Mouse (Mus musculus) embryonic facial prominence, embryonic 11.5 days (tissue): ENCODE measurements around the gene Rfx3. TPM values are rescaled to one million over a fixed set of nuclear protein-coding genes. Genes with fewer than 3 reads are reported as not detected.

Source experiments
- ATAC-seq: fragments of 200-750 bp; cut with Nextera tagmentation; replicated peaks from 2 replicates; pipeline ENCODE4 v1.8.0; 2017; ENCODE audit warnings: low read depth; ENCODE audit not compliant: insufficient number of reproducible peaks, low FRiP score, low TSS enrichment
- DNase-seq: peaks from one replicate; pipeline ENCODE4 v3.0.0-alpha.2; 2015; ENCODE audit warnings: low spot score
- H3K27ac ChIP-seq: fragments of 300-500 bp; sonication (generic); replicated peaks from 2 replicates; pipeline ENCODE4 v1.5.1; 2014; ENCODE audit warnings: mild to moderate bottlenecking, low read depth, low read length, control low read depth
- H3K27me3 ChIP-seq: fragments of 300-500 bp; sonication (generic); 2 replicates; pipeline ENCODE4 v1.6.1; 2014; ENCODE audit warnings: mild to moderate bottlenecking, low read length, moderate library complexity, mixed read lengths; ENCODE audit not compliant: control insufficient read depth, insufficient read depth
- H3K36me3 ChIP-seq: fragments of 300-500 bp; sonication (generic); replicated peaks from 2 replicates; pipeline ENCODE4 v1.6.1; 2014; ENCODE audit warnings: low read depth, mild to moderate bottlenecking, low read length, moderate library complexity, mixed read lengths; ENCODE audit not compliant: control insufficient read depth, insufficient read depth
- H3K4me1 ChIP-seq: fragments of 300-500 bp; sonication (generic); 2 replicates; pipeline ENCODE4 v1.6.1; 2014; ENCODE audit warnings: low read length, mixed read lengths; ENCODE audit not compliant: control insufficient read depth, insufficient read depth
- H3K4me2 ChIP-seq: fragments of 300-500 bp; sonication (generic); 2 replicates; pipeline ENCODE4 v1.6.1; 2014; ENCODE audit warnings: low read depth, mild to moderate bottlenecking, control low read depth, low read length, moderate library complexity
- H3K4me3 ChIP-seq: fragments of 300-500 bp; sonication (generic); 2 replicates; pipeline ENCODE4 v1.5.1; 2014; ENCODE audit warnings: low read depth, low read length, control low read depth
- H3K9ac ChIP-seq: fragments of 300-500 bp; sonication (generic); replicated peaks from 2 replicates; pipeline ENCODE4 v1.6.1; 2014; ENCODE audit warnings: mild to moderate bottlenecking, control low read depth, low read length
- H3K9me3 ChIP-seq: fragments of 300-500 bp; sonication (generic); replicated peaks from 2 replicates; pipeline ENCODE4 v1.6.1; 2016; ENCODE audit warnings: mild to moderate bottlenecking, low read length, inconsistent platforms, mixed read lengths; ENCODE audit not compliant: control insufficient read depth
- WGBS: fragments of 180-500 bp; shearing (Covaris S2); extraction: QIAGEN DNeasy Blood & Tissue Kit; methylation state at CpG from one replicate; pipeline ENCODE4 v1.1.7; 2014; 5-methylcytosine and 5-hydroxymethylcytosine counted together
- polyA plus RNA-seq: library from polyadenylated mRNA; unstranded; fragments of >200 nt; fragmentation: Nextera tagmentation; extraction: Ambion mirVana; gene quantifications from 2 replicates; pipeline ENCODE4 v1.2.1, GENCODE M21; 2014

The Rfx3 gene
- polyA plus RNA-seq, 1 experiment from 2014 or later = 16.6 TPM

GRCm38 (mm10) chr19:27770716-27771265 lies 240.2 kb downstream of the Rfx3 start:
- no peaks in the 10 kb centered on the region for H3K27me3 ChIP-seq
- no peaks in the 10 kb centered on the region for H3K4me1 ChIP-seq
- no peak overlapping the region for H3K4me2 ChIP-seq
- no peaks in the 10 kb centered on the region for H3K9me3 ChIP-seq
- no peak overlapping the region for H3K9ac ChIP-seq
- H3K36me3 ChIP-seq = no peaks in the 10 kb centered on the region
- ATAC-seq (no peak), DNase-seq (no peak)
- no peak overlapping the region for H3K4me3 ChIP-seq
- no peak overlapping the region for H3K27ac ChIP-seq
- WGBS = 77% methylated on average over 8 of the region's 8 CpGs

GRCm38 (mm10) chr19:27768444-27768843 lies 242.5 kb downstream of the Rfx3 start:
- WGBS = 81% methylated on average over 17 of the region's 17 CpGs
- Histone ChIP-seq H3K27me3 (no peaks in the 10 kb centered on the region), H3K4me2 (no peak overlapping the region), H3K4me1 (no peaks in the 10 kb centered on the region), H3K9ac (no peak overlapping the region), H3K36me3 (no peaks in the 10 kb centered on the region), H3K9me3 (no peaks in the 10 kb centered on the region), H3K4me3 (no peak overlapping the region), H3K27ac (no peak overlapping the region)
- no peak for ATAC-seq
- DNase-seq = no peak

- no peak for ATAC-seq
- Histone ChIP-seq H3K36me3 (no peaks in the 10 kb centered on the region), H3K9ac (no peak overlapping the region), H3K4me2 (no peak overlapping the region), H3K4me1 (no peaks in the 10 kb centered on the region), H3K4me3 (no peak overlapping the region), H3K9me3 (no peaks in the 10 kb centered on the region), H3K27me3 (no peaks in the 10 kb centered on the region), H3K27ac (no peak overlapping the region)
- WGBS = 95% methylated on average over 9 of the region's 9 CpGs
- DNase-seq = no peak
Measured at GRCm38 (mm10) chr19:27760309-27760708, 250.7 kb downstream of the Rfx3 start.

GRCm38 (mm10) chr19:27759347-27759746 lies 251.6 kb downstream of the Rfx3 start:
- Histone ChIP-seq H3K27me3 (no peaks in the 10 kb centered on the region), H3K4me2 (no peak overlapping the region), H3K4me3 (no peak overlapping the region), H3K9ac (no peak overlapping the region), H3K9me3 (no peaks in the 10 kb centered on the region), H3K36me3 (no peaks in the 10 kb centered on the region), H3K4me1 (no peaks in the 10 kb centered on the region), H3K27ac (no peak overlapping the region)
- DNase-seq (no peak), ATAC-seq (no peak)
- WGBS = 87% methylated on average over 8 of the region's 8 CpGs

GRCm38 (mm10) chr19:27747301-27747700 lies 263.7 kb downstream of the Rfx3 start:
- Histone ChIP-seq H3K36me3 (no peaks in the 10 kb centered on the region), H3K4me3 (no peak overlapping the region), H3K27ac (no peak overlapping the region), H3K9ac (no peak overlapping the region), H3K4me2 (no peak overlapping the region), H3K9me3 (no peaks in the 10 kb centered on the region), H3K4me1 (no peaks in the 10 kb centered on the region), H3K27me3 (no peaks in the 10 kb centered on the region)
- no peak for DNase-seq
- 95% methylated on average over 1 of the region's 1 CpGs for WGBS
- no peak for ATAC-seq

- H3K4me3 ChIP-seq = no peak overlapping the region
- ATAC-seq (no peak), DNase-seq (no peak)
- no peaks in the 10 kb centered on the region for H3K9me3 ChIP-seq
- WGBS = 72% methylated on average over 8 of the region's 8 CpGs
- H3K4me2 ChIP-seq = no peak overlapping the region
- no peaks in the 10 kb centered on the region for H3K27me3 ChIP-seq
- H3K9ac ChIP-seq = no peak overlapping the region
- H3K27ac ChIP-seq = no peak overlapping the region
- H3K36me3 ChIP-seq = no peaks in the 10 kb centered on the region
- H3K4me1 ChIP-seq = no peaks in the 10 kb centered on the region
Measured at GRCm38 (mm10) chr19:27738908-27739307, 272.1 kb downstream of the Rfx3 start.

- Histone ChIP-seq H3K9ac (no peak overlapping the region), H3K4me3 (no peak overlapping the region), H3K36me3 (no peaks in the 10 kb centered on the region), H3K4me2 (no peak overlapping the region), H3K27ac (no peak overlapping the region), H3K9me3 (no peaks in the 10 kb centered on the region), H3K4me1 (no peaks in the 10 kb centered on the region), H3K27me3 (no peaks in the 10 kb centered on the region)
- DNase-seq = no peak
- ATAC-seq = no peak
- WGBS = 76% methylated on average over 2 of the region's 2 CpGs
Measured at GRCm38 (mm10) chr19:27736571-27736970, 274.4 kb downstream of the Rfx3 start.

- Histone ChIP-seq H3K4me1 (no peaks in the 10 kb centered on the region), H3K9me3 (no peaks in the 10 kb centered on the region), H3K4me2 (no peak overlapping the region), H3K27ac (no peak overlapping the region), H3K36me3 (no peaks in the 10 kb centered on the region), H3K9ac (no peak overlapping the region), H3K27me3 (no peaks in the 10 kb centered on the region), H3K4me3 (no peak overlapping the region)
- ATAC-seq (no peak), DNase-seq (no peak)
- 81% methylated on average over 11 of the region's 11 CpGs for WGBS
Measured at GRCm38 (mm10) chr19:27718931-27719330, 292.0 kb downstream of the Rfx3 start.
